Mouse (Mus musculus): ENCODE results near the gene Vps45. TPM values are rescaled to one million over a fixed set of nuclear protein-coding genes. Genes with fewer than 3 reads are reported as not detected.
"Not testable (repeated sequence)": the region's sequence is repeated elsewhere in the genome, so short reads cannot be mapped to it uniquely, and the experiment has no call there.

The Vps45 gene
- polyA plus RNA-seq, 1 experiment = 33.3 TPM

DNA sequence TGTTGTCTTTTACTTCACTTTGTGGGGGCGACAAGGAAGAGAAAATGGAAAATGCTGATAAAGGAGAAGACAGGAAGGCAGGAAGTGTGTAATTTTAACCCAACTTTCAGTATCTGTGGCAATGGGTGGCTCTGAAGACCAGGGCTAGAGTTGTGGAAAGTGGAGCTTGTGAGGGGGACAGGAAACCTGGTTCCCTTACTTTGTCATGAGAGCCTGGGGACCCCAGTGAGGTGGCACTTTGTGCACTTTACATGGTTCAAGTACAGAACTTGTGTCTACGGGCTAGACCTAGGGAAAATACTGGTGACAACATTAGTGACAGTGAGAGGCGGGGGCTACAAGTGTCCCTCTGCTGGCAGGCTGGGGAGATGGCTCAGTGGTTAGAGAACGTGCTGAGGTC lies 71.3 kb downstream of the Vps45 start:
- no peak overlapping the region for H3K27ac ChIP-seq (ENCODE audit: insufficient read depth, low read length)
- WGBS = 82% methylated on average over 4 of the region's 4 CpGs

GRCm38 (mm10) chr3:95986001-95986622 lies 72.2 kb downstream of the Vps45 start:
- DNase-seq = no peak
- peak overlapping the region; percentile 91; the same call in 1 of the 2 replicates for H3K27ac ChIP-seq (ENCODE audit: insufficient read depth, low read length)
- no peak for TF ChIP-seq POLR2A (IDR thresholded peaks at IDR 0.05; ENCODE audit: borderline replicate concordance, insufficient read depth, low read length)
- TF ChIP-seq CTCF (IDR thresholded peaks at IDR 0.05; ENCODE audit: borderline replicate concordance, insufficient read depth, low read depth, low read length) = no peak
- WGBS = 34% methylated on average over 21 of the region's 21 CpGs
- no peaks in the 10 kb centered on the region for H3K27me3 ChIP-seq (ENCODE audit: control insufficient read depth, insufficient read depth, low read length)
- no peak overlapping the region for H3K4me3 ChIP-seq (replicated peaks; ENCODE audit: insufficient read depth, low read depth, low read length)
- peaks cover 28% of the 10 kb centered on the region for H3K4me1 ChIP-seq (ENCODE audit: control insufficient read depth, insufficient read depth, low read length)

More for the DNA sequence above, 71.3 kb downstream of the Vps45 start:
- no peak for DNase-seq
- TF ChIP-seq POLR2A (IDR thresholded peaks at IDR 0.05; ENCODE audit: borderline replicate concordance, insufficient read depth, low read length) (no peak), CTCF (IDR thresholded peaks at IDR 0.05; ENCODE audit: borderline replicate concordance, insufficient read depth, low read depth, low read length) (no peak)
- Histone ChIP-seq H3K4me1 (ENCODE audit: control insufficient read depth, insufficient read depth, low read length) (peaks cover 33% of the 10 kb centered on the region), H3K4me3 (replicated peaks; ENCODE audit: insufficient read depth, low read depth, low read length) (no peak overlapping the region), H3K27me3 (ENCODE audit: control insufficient read depth, insufficient read depth, low read length) (no peaks in the 10 kb centered on the region)

- H3K4me1 ChIP-seq (ENCODE audit: control insufficient read depth, insufficient read depth, low read length) = peaks cover 24% of the 10 kb centered on the region
- 12% methylated on average over 12 of the region's 12 CpGs for WGBS
- peak overlapping the region; percentile 38 for H3K4me3 ChIP-seq (replicated peaks; ENCODE audit: insufficient read depth, low read depth, low read length)
- TF ChIP-seq POLR2A (IDR thresholded peaks at IDR 0.05; ENCODE audit: borderline replicate concordance, insufficient read depth, low read length) (peak; percentile 75), CTCF (IDR thresholded peaks at IDR 0.05; ENCODE audit: borderline replicate concordance, insufficient read depth, low read depth, low read length) (no peak)
- peak; percentile 64 to 81 for DNase-seq
- H3K27me3 ChIP-seq (ENCODE audit: control insufficient read depth, insufficient read depth, low read length) = no peaks in the 10 kb centered on the region
- peak overlapping the region; percentile 91 for H3K27ac ChIP-seq (ENCODE audit: insufficient read depth, low read length)
These were observed 72.9 kb downstream of the Vps45 start for GRCm38 (mm10) chr3:95985209-95986000.

DNA sequence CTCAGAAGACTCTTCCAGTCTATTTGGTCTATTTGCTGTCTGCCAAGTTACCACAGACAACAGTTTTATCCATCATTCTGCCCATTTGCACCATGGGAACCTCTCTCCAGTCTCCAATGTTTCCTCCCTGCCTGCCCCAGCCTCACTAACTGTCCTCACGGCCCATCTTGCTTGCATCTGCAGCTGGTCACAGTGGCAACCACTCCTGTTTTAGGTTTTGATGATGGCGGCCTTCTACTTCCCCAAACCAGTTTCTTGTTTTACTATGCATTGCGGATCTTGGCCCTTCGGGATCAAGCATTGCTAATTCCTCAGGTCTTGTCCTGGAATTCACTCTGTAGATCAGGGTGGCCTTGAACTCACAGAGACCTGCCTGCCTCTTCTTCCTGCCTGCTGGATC lies 76.1 kb downstream of the Vps45 start:
- TF ChIP-seq CTCF (IDR thresholded peaks at IDR 0.05; ENCODE audit: borderline replicate concordance, insufficient read depth, low read depth, low read length) (no peak), POLR2A (IDR thresholded peaks at IDR 0.05; ENCODE audit: borderline replicate concordance, insufficient read depth, low read length) (no peak)
- 88% methylated on average over 4 of the region's 4 CpGs for WGBS
- no peak for DNase-seq

GRCm38 (mm10) chr3:95980276-95980970 lies 77.8 kb downstream of the Vps45 start:
- Histone ChIP-seq H3K4me1 (ENCODE audit: control insufficient read depth, insufficient read depth, low read length) (peaks cover 5% of the 10 kb centered on the region; the same call in 1 of the 2 replicates), H3K27ac (ENCODE audit: insufficient read depth, low read length) (no peak overlapping the region), H3K27me3 (ENCODE audit: control insufficient read depth, insufficient read depth, low read length) (no peaks in the 10 kb centered on the region), H3K4me3 (replicated peaks; ENCODE audit: insufficient read depth, low read depth, low read length) (no peak overlapping the region)
- DNase-seq = no peak
- 89% methylated on average over 12 of the region's 12 CpGs for WGBS
- TF ChIP-seq POLR2A (IDR thresholded peaks at IDR 0.05; ENCODE audit: borderline replicate concordance, insufficient read depth, low read length) (no peak), CTCF (IDR thresholded peaks at IDR 0.05; ENCODE audit: borderline replicate concordance, insufficient read depth, low read depth, low read length) (no peak)

More for the DNA sequence above, 76.1 kb downstream of the Vps45 start:
- Histone ChIP-seq H3K4me3 (replicated peaks; ENCODE audit: insufficient read depth, low read depth, low read length) (no peak overlapping the region), H3K4me1 (ENCODE audit: control insufficient read depth, insufficient read depth, low read length) (peaks cover 13% of the 10 kb centered on the region), H3K27ac (ENCODE audit: insufficient read depth, low read length) (no peak overlapping the region), H3K27me3 (ENCODE audit: control insufficient read depth, insufficient read depth, low read length) (no peaks in the 10 kb centered on the region)

DNA sequence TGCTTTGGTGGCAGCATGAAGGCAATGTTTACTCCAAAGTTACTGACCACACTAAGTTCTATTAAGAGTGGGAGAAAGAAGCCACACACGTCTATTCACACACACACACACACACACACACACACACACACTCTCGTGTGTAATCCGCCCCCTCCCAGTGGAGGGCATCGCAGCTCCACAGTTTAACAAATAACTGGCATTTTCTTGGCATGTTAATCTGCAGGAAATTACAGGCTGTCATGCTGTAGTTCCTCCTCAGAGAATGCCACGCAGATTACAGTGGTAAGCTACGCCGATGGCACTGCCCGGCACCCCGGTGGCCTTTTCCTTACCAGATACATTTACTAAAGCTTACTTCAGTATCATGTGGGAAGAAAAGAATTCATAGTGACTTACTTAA lies 80.0 kb downstream of the Vps45 start:
- Histone ChIP-seq H3K27me3 (ENCODE audit: control insufficient read depth, insufficient read depth, low read length) (no peaks in the 10 kb centered on the region), H3K4me1 (ENCODE audit: control insufficient read depth, insufficient read depth, low read length) (no peaks in the 10 kb centered on the region), H3K27ac (ENCODE audit: insufficient read depth, low read length) (no peak overlapping the region), H3K4me3 (replicated peaks; ENCODE audit: insufficient read depth, low read depth, low read length) (no peak overlapping the region)
- TF ChIP-seq POLR2A (IDR thresholded peaks at IDR 0.05; ENCODE audit: borderline replicate concordance, insufficient read depth, low read length) (no peak), CTCF (IDR thresholded peaks at IDR 0.05; ENCODE audit: borderline replicate concordance, insufficient read depth, low read depth, low read length) (no peak)
- WGBS = 39% methylated on average over 9 of the region's 9 CpGs
- DNase-seq = no peak

- 98% methylated on average over 7 of the region's 7 CpGs for WGBS
- H3K4me3 ChIP-seq (replicated peaks; ENCODE audit: insufficient read depth, low read depth, low read length); H3K27me3 ChIP-seq (ENCODE audit: control insufficient read depth, insufficient read depth, low read length); H3K27ac ChIP-seq (ENCODE audit: insufficient read depth, low read length); H3K4me1 ChIP-seq (ENCODE audit: control insufficient read depth, insufficient read depth, low read length); DNase-seq: not testable (repeated sequence)
These were observed 80.7 kb downstream of the Vps45 start for GRCm38 (mm10) chr3:95977587-95977986.

Data from cerebellum, adult 2 months (tissue).